Mouse (Mus musculus) duodenum, adult 2 months (tissue): ENCODE data around the gene Fam161b. TPM values are rescaled to one million over a fixed set of nuclear protein-coding genes. Genes with fewer than 3 reads are reported as not detected.

Experiments
- polyA plus RNA-seq: library from polyadenylated mRNA; depleted of rRNA; stranded (reverse); fragments of >200 nt; gene quantifications from 2 replicates; pipeline ENCODE4 v1.2.3, GENCODE M21; 2012; ENCODE audit warnings: low replicate concordance; rRNA removed

Fam161b gene
- polyA plus RNA-seq = 0.38 and 0.71 TPM in 2 replicates

DNA sequence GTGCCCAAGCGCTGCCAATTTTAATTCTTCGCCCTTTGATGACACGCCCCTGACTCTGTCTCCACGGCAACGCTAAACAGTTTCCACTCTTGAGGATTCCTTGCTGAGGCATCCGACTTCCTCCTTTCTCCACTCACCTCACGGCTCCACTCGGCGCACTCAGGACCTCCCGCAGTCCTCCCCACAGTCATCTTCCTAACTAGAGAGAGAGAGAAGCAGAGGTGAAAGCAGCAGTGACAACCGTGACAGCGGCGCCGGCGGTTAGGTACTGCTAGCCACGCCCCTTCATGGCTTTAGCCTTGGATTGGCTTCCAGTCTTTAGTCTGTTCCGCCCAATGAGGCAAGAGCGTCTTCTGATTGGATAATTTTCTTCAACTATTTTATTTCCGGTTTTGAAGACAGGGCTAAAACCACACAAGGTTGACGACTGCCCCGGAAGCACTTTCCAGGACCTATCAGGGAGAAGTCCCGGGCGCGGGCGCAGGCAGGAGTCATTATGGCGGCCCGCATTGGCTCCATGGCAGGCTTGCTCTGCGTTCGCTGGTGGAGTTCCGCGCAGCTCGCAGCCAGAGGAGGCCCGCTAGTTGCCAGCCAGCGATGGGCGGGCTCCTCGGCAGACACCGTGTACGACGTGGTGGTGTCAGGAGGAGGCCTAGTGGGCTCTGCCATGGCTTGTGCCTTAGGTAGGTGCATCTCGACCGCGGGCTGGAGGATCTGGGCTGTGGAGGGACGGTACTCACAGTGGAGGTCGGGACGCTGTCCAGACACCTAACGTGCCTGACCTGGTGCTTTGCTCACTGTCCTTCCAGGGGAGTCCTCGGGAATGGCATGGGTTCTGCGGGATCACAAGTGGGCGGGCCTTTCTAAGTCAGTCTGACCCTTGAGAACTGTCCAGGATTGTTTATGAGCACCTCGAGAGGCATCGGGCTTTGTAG lies at the start of gene Fam161b, which contains the start of gene Coq6:
Gene Fam161b, minus strand, starts transcription at position 279 of the 935 bp plus-strand sequence.
Gene Coq6, plus strand, starts transcription at position 103 of the 935 bp plus-strand sequence.

GRCm38 (mm10) chr12:84408819-84409507 lies 47.3 kb upstream of the Fam161b start, which contains the start of the genes Entpd5 and Bbof1:
Gene Entpd5 (minus strand): TSS chr12:84409029.
Gene Bbof1 (plus strand): TSS chr12:84409071.

GRCm38 (mm10) chr12:84316721-84317621 lies 44.7 kb downstream of the Fam161b start, which contains the start of gene Zfp410:
Gene Zfp410 (plus strand): TSS chr12:84316852.

Other genes starting within 250 kb of the Fam161b start
- 0.25 and 0.62 TPM in 2 replicates for gene Dnal1, start 247.5 kb downstream of the Fam161b start, polyA plus RNA-seq
- gene Pnma1, start 213.3 kb downstream of the Fam161b start, polyA plus RNA-seq = 0.20 and 0.41 TPM in 2 replicates
- 9.3 and 10.4 TPM in 2 replicates for gene Elmsan1, start 143.0 kb downstream of the Fam161b start, polyA plus RNA-seq
- gene Ptgr2, start 76.6 kb downstream of the Fam161b start, polyA plus RNA-seq = 4.3 and 5.2 TPM in 2 replicates
- gene Zfp410, start 45.0 kb downstream of the Fam161b start, polyA plus RNA-seq = 16.1 and 17.3 TPM in 2 replicates
- 35.1 and 38.7 TPM in 2 replicates for gene Coq6, start 176 bp downstream of the Fam161b start, polyA plus RNA-seq
- 16.7 and 18.1 TPM in 2 replicates for gene Entpd5, start 47.2 kb upstream of the Fam161b start, polyA plus RNA-seq
- 0.04 TPM in 1 of 2 replicates, not detected in the other for gene Bbof1, start 47.2 kb upstream of the Fam161b start, polyA plus RNA-seq
- gene Rnf113a2, start 55.4 kb upstream of the Fam161b start, polyA plus RNA-seq = 0.36 and 0.65 TPM in 2 replicates
- 1.0 and 1.8 TPM in 2 replicates for gene Aldh6a1, start 89.2 kb upstream of the Fam161b start, polyA plus RNA-seq
- 0.83 and 2.3 TPM in 2 replicates for gene Lin52, start 89.6 kb upstream of the Fam161b start, polyA plus RNA-seq
- not detected in 2 replicates for gene Vsx2, start 207.9 kb upstream of the Fam161b start, polyA plus RNA-seq